In genomic region chr11:98804605-98805004, GRCm38 (mm10) we compare ENCODE assay signal across 8 mouse cellular contexts. TPM values are rescaled to one million over a fixed set of nuclear protein-coding genes. Genes with fewer than 3 reads are reported as not detected.
DNase-seq lines count a peak whose midpoint lies in the region; ATAC-seq and TF ChIP-seq lines count a peak whose summit lies in the region.

Gene Casc3, plus strand, starts transcription at chr11:98804905.

- no peak for TF ChIP-seq CTCF in brain, embryonic 14.5 days (IDR thresholded peaks at IDR 0.05; ENCODE audit: borderline replicate concordance, extremely low read depth, insufficient read depth, insufficient read length)

- no peak within 1 kb of the TSS for H3K27ac ChIP-seq in midbrain, embryonic 14.5 days (replicated peaks; ENCODE audit: low read depth, low read length)

- no peak for TF ChIP-seq POLR2A in brain, embryonic 14.5 days (IDR thresholded peaks at IDR 0.05; ENCODE audit: borderline replicate concordance, extremely low read depth, insufficient read depth, insufficient read length, poor library complexity, severe bottlenecking)

- no peak for DNase-seq in left cerebral cortex, adult 18-20 months (ENCODE audit: low spot score in 2 of 2)
- no peak for DNase-seq in left cerebral cortex, adult 9 months (ENCODE audit: low spot score in 2 of 2)
- DNase-seq in brain, embryonic 14.5 days (ENCODE audit: low read depth): no peak
- no peak for DNase-seq in heart, adult 8-10 months (ENCODE audit: low spot score)
- no peak for DNase-seq in layer of hippocampus, postnatal 14 days (ENCODE audit: low spot score in 2 of 2)
- no peak for DNase-seq in midbrain, embryonic 14.5 days
- DNase-seq in spleen, postnatal 4 days (ENCODE audit: low spot score in 2 of 2): no peak
- no peak for DNase-seq in lung, postnatal 36 days

- H3K27me3 ChIP-seq in midbrain, embryonic 14.5 days (ENCODE audit: control insufficient read depth, insufficient read depth, low read length): no peaks in the 10 kb centered on the region

- H3K9me3 ChIP-seq in midbrain, embryonic 14.5 days (ENCODE audit: control insufficient read depth, low read length): no peaks in the 10 kb centered on the region

- no peak within 1 kb of the TSS for H3K4me2 ChIP-seq in midbrain, embryonic 14.5 days (ENCODE audit: low read length)

- no peak within 1 kb of the TSS for H3K4me3 ChIP-seq in midbrain, embryonic 14.5 days (replicated peaks; ENCODE audit: low read depth, low read length)

- no peak within 1 kb of the TSS for H3K9ac ChIP-seq in midbrain, embryonic 14.5 days (replicated peaks; ENCODE audit: low read length)

- peaks cover 86% of the 10 kb centered on the region for H3K36me3 ChIP-seq in midbrain, embryonic 14.5 days (ENCODE audit: control insufficient read depth, insufficient read depth, low read length)

- ATAC-seq in midbrain, embryonic 14.5 days (ENCODE audit: low FRiP score, low TSS enrichment): no peak

- WGBS in midbrain, embryonic 14.5 days: 97% methylated on average over 5 of the region's 5 CpGs

- no peaks in the 10 kb centered on the region for H3K4me1 ChIP-seq in midbrain, embryonic 14.5 days (ENCODE audit: control insufficient read depth, insufficient read depth, low read length)

RNA-seq across cellular contexts. Expression of gene Casc3, which starts in this region (rescaled TPM):
- 10 to 100 TPM; 53.0 to 57.3 TPM for total RNA-seq in left cerebral cortex, adult 18-20 months (2021)
- 66.6 and 74.3 TPM in 2 replicates for polyA plus RNA-seq in brain, embryonic 14.5 days (2012; rRNA removed)
- 10 to 100 TPM; 16.0 to 20.9 (median 17.8) TPM for total RNA-seq in heart, adult 8-10 months (2022)
- total RNA-seq in layer of hippocampus, postnatal 14 days (2021): 10 to 100 TPM; 56.7 to 59.7 TPM
- 46.6 and 57.3 TPM in 2 replicates for polyA plus RNA-seq in midbrain, embryonic 14.5 days (2014; fragmentation: Nextera tagmentation; extraction: Ambion mirVana)
